Mouse (Mus musculus): Measurements from ENCODE around the gene Cdca7l.

DNA sequence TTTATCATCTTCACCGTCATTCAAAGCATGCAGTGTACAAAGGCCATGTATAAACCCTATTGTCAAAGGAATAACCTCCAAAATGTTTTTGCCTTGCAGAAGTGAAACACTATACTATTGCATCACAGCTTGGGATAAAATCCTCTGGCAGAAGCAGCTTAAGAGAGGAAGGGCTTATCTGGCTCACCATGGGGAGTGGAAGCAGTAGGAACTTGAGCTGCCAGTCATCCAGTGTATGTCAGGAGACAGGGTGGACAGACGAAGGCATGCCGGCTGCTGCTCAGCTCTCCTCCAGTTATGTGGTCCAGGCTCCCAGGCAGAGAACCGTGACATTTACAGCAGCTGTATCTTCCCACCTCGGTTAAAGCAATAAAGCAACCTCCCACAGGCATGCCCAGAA is 28.1 kb downstream of the Cdca7l start:
- TF ChIP-seq POLR2A (IDR thresholded peaks at IDR 0.05; ENCODE audit: low read depth, low read length) (no peak), ZC3H11A (IDR thresholded peaks at IDR 0.05; ENCODE audit: low read depth, low read length) (no peak), CTCF (conservative IDR thresholded peaks at IDR 0.05 in 1 of 2, IDR thresholded peaks at IDR 0.05 in 1 of 2; ENCODE audit: low read depth in 2 of 2, low read length in 2 of 2) (no peak), USF1 (IDR thresholded peaks at IDR 0.05; ENCODE audit: low read depth, low read length) (no peak), CHD2 (IDR thresholded peaks at IDR 0.05; ENCODE audit: low read length) (no peak), RCOR1 (conservative IDR thresholded peaks at IDR 0.05; ENCODE audit: low read depth, low read length) (no peak), EP300 (IDR thresholded peaks at IDR 0.05; ENCODE audit: low read length) (no peak), CHD1 (IDR thresholded peaks at IDR 0.05; ENCODE audit: low read depth, low read length) (no peak), POLR2AphosphoS2 (IDR thresholded peaks at IDR 0.05; ENCODE audit: low read depth, low read length) (no peak), ETS1 (conservative IDR thresholded peaks at IDR 0.05; ENCODE audit: low read depth, low read length) (no peak), JUND (conservative IDR thresholded peaks at IDR 0.05; ENCODE audit: low read depth, low read length) (no peak), MEF2A (IDR thresholded peaks at IDR 0.05; ENCODE audit: borderline replicate concordance, low read depth, low read length) (no peak)
